8 mouse cellular contexts compared by ENCODE assay signal in the genomic region with DNA sequence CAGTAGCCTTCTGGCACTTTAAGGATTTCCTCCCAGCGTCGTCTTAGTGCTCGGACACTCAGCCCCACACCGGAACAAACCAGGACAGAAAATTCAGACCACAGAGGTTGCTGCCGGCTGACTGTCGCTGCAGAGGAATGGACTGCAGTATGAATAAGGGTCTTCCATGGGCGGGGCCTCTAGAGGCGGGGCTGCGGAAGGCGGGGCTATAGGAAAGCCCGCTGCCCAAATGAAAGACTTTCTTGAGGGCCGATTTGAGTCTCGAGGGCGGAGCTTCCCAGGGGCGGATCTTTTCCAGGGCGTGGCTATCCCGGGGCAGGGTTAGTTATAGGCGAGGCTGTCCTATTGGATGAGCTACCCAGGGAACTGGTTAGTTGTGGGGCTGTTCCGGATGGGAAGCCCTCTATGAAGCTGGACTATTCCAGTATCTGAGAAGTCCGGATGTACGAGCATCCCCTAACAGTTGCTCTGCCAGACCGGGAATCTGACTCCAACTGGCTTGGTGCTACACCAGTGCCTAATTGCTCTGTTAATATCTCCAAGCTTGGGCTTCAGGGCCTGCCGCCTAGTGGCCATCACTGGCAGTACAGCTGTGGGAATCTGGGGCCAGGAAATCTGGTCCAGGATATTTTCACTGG. TPM values are rescaled to one million over a fixed set of nuclear protein-coding genes. Genes with fewer than 3 reads are reported as not detected.
DNase-seq lines count a peak whose midpoint lies in the region; ATAC-seq and TF ChIP-seq lines count a peak whose summit lies in the region.

Gene Tcaf2, minus strand, starts transcription at position 343 of the 638 bp plus-strand sequence.

- peaks cover 5% of the 10 kb centered on the region for H3K4me1 ChIP-seq in erythroblast, embryonic 14.5 days (ENCODE audit: control insufficient read depth)
- no peaks in the 10 kb centered on the region for H3K4me1 ChIP-seq in embryonic facial prominence, embryonic 14.5 days (ENCODE audit: control insufficient read depth, insufficient read depth, low read length)
- no peaks in the 10 kb centered on the region; the same call in 1 of the 2 replicates for H3K4me1 ChIP-seq in heart, adult 2 months (ENCODE audit: control insufficient read depth, insufficient read depth, low read length)
- no peaks in the 10 kb centered on the region for H3K4me1 ChIP-seq in kidney, adult 2 months (ENCODE audit: control insufficient read depth, insufficient read depth, low read length)
- no peaks in the 10 kb centered on the region for H3K4me1 ChIP-seq in limb, embryonic 11.5 days (ENCODE audit: control insufficient read depth, insufficient read depth, low read length)
- H3K4me1 ChIP-seq in midbrain, embryonic 13.5 days (replicated peaks), result no peaks in the 10 kb centered on the region
- H3K4me1 ChIP-seq in spleen, adult 2 months (ENCODE audit: control insufficient read depth, insufficient read depth, insufficient read length), result no peaks in the 10 kb centered on the region

- H3K27me3 ChIP-seq in erythroblast, embryonic 14.5 days (ENCODE audit: control insufficient read depth), result no peaks in the 10 kb centered on the region
- no peaks in the 10 kb centered on the region for H3K27me3 ChIP-seq in embryonic facial prominence, embryonic 14.5 days (replicated peaks; ENCODE audit: control insufficient read depth, insufficient read depth, low read length)
- no peaks in the 10 kb centered on the region for H3K27me3 ChIP-seq in heart, adult 2 months (ENCODE audit: control insufficient read depth, insufficient read depth, low read length)
- no peaks in the 10 kb centered on the region for H3K27me3 ChIP-seq in kidney, adult 2 months (replicated peaks; ENCODE audit: control insufficient read depth, insufficient read depth, low read length)
- no peaks in the 10 kb centered on the region for H3K27me3 ChIP-seq in limb, embryonic 11.5 days (ENCODE audit: control insufficient read depth, insufficient read depth, low read length)
- H3K27me3 ChIP-seq in midbrain, embryonic 13.5 days, result no peaks in the 10 kb centered on the region
- H3K27me3 ChIP-seq in spleen, adult 2 months (ENCODE audit: control insufficient read depth, insufficient read depth, low read length), result no peaks in the 10 kb centered on the region

- WGBS in embryonic facial prominence, embryonic 14.5 days, result 0% methylated on average over 22 of the region's 23 CpGs
- 1% methylated on average over 23 of the region's 23 CpGs for WGBS in heart, adult 2 months
- WGBS in kidney, adult 2 months, result under 1% methylated on average over 23 of the region's 23 CpGs
- under 1% methylated on average over 23 of the region's 23 CpGs for whole genome bisulfite sequencing in limb, embryonic 11.5 days
- under 1% methylated on average over 23 of the region's 23 CpGs for WGBS in midbrain, embryonic 13.5 days
- WGBS in spleen, adult 2 months, result 4% methylated on average over 23 of the region's 23 CpGs

- no peaks in the 10 kb centered on the region for H3K9me3 ChIP-seq in erythroblast, embryonic 14.5 days (ENCODE audit: control insufficient read depth, low read length)
- no peaks in the 10 kb centered on the region for H3K9me3 ChIP-seq in embryonic facial prominence, embryonic 14.5 days (ENCODE audit: control insufficient read depth, low read length)
- no peaks in the 10 kb centered on the region for H3K9me3 ChIP-seq in limb, embryonic 11.5 days (ENCODE audit: control insufficient read depth, low read length)
- H3K9me3 ChIP-seq in midbrain, embryonic 13.5 days, result no peaks in the 10 kb centered on the region

- ATAC-seq in erythroblast, adult 5-6 weeks (replicated peaks; ENCODE audit: low FRiP score, poor library complexity, severe bottlenecking), result no peak
- ATAC-seq in embryonic facial prominence, embryonic 14.5 days (ENCODE audit: low read depth), result peak; percentile 98
- ATAC-seq in limb, embryonic 11.5 days (ENCODE audit: insufficient number of reproducible peaks, low FRiP score, low TSS enrichment, low read depth), result peak; percentile 100
- peak; percentile 99 for ATAC-seq in midbrain, embryonic 13.5 days

- TF ChIP-seq EP300 in heart, adult 2 months (IDR thresholded peaks at IDR 0.05; ENCODE audit: insufficient read depth, low read depth, low read length), result 0 out of 2 replicates have a peak, but pooled peaks have one; percentile 68

- H3K9ac ChIP-seq in embryonic facial prominence, embryonic 14.5 days (ENCODE audit: low read depth, low read length), result peak within 1 kb of the TSS; percentile 51; the same call in 1 of the 2 replicates
- peak within 1 kb of the TSS; percentile 32 for H3K9ac ChIP-seq in heart, adult 2 months (ENCODE audit: low read depth, low read length)
- H3K9ac ChIP-seq in limb, embryonic 11.5 days (ENCODE audit: low read length), result no peak within 1 kb of the TSS
- peak within 1 kb of the TSS; percentile 7; the same call in 1 of the 2 replicates for H3K9ac ChIP-seq in midbrain, embryonic 13.5 days (replicated peaks)

- no peaks in the 10 kb centered on the region for H3K79me2 ChIP-seq in heart, adult 2 months (replicated peaks; ENCODE audit: control insufficient read depth, insufficient read depth, low read length)

- TF ChIP-seq POLR2A in heart, adult 2 months (IDR thresholded peaks at IDR 0.05; ENCODE audit: insufficient read depth, low read depth, low read length), result peak; percentile 36; the same call in 1 of the 2 replicates
- TF ChIP-seq POLR2A in kidney, adult 2 months (IDR thresholded peaks at IDR 0.05; ENCODE audit: low read depth, low read length), result no peak
- no peak for TF ChIP-seq POLR2A in spleen, adult 2 months (IDR thresholded peaks at IDR 0.05; ENCODE audit: low read depth, low read length)

- peak within 1 kb of the TSS; percentile 55 for H3K4me2 ChIP-seq in embryonic facial prominence, embryonic 14.5 days (ENCODE audit: low read depth, low read length)
- peak within 1 kb of the TSS; percentile 32; the same call in 1 of the 2 replicates for H3K4me2 ChIP-seq in limb, embryonic 11.5 days (ENCODE audit: low read depth, severe bottlenecking)
- peak within 1 kb of the TSS; percentile 65 for H3K4me2 ChIP-seq in midbrain, embryonic 13.5 days (replicated peaks)

- no peaks in the 10 kb centered on the region for H3K36me3 ChIP-seq in erythroblast, embryonic 14.5 days (ENCODE audit: control insufficient read depth)
- no peaks in the 10 kb centered on the region for H3K36me3 ChIP-seq in embryonic facial prominence, embryonic 14.5 days (ENCODE audit: control insufficient read depth, insufficient read depth, low read length)
- H3K36me3 ChIP-seq in heart, adult 2 months (ENCODE audit: control insufficient read depth, insufficient read depth, low read length), result no peaks in the 10 kb centered on the region
- H3K36me3 ChIP-seq in kidney, adult 2 months (ENCODE audit: control insufficient read depth, insufficient read depth, low read length), result no peaks in the 10 kb centered on the region
- no peaks in the 10 kb centered on the region for H3K36me3 ChIP-seq in limb, embryonic 11.5 days (ENCODE audit: control insufficient read depth, insufficient read depth, low read length)
- no peaks in the 10 kb centered on the region for H3K36me3 ChIP-seq in midbrain, embryonic 13.5 days
- no peaks in the 10 kb centered on the region for H3K36me3 ChIP-seq in spleen, adult 2 months (ENCODE audit: control insufficient read depth, insufficient read depth, low read length)

- TF ChIP-seq CTCF in heart, adult 2 months (IDR thresholded peaks at IDR 0.05), result peak; percentile 92
- TF ChIP-seq CTCF in kidney, adult 2 months (conservative IDR thresholded peaks at IDR 0.05; ENCODE audit: insufficient read depth, insufficient read length, low read depth, low read length), result peak; percentile 80
- peak; percentile 27; the same call in 1 of the 2 replicates for TF ChIP-seq CTCF in spleen, adult 2 months (IDR thresholded peaks at IDR 0.05; ENCODE audit: extremely low read depth, insufficient read depth, insufficient read length, insufficient replicate concordance)

- H3K4me3 ChIP-seq in erythroblast, embryonic 14.5 days (replicated peaks), result peak within 1 kb of the TSS; percentile 16
- peak within 1 kb of the TSS; percentile 41 for H3K4me3 ChIP-seq in embryonic facial prominence, embryonic 14.5 days (ENCODE audit: low read depth, low read length)
- peak within 1 kb of the TSS; percentile 34 for H3K4me3 ChIP-seq in heart, adult 2 months
- peak within 1 kb of the TSS; percentile 58 for H3K4me3 ChIP-seq in kidney, adult 2 months (ENCODE audit: insufficient read depth, low read depth, low read length)
- peak within 1 kb of the TSS; percentile 16 for H3K4me3 ChIP-seq in limb, embryonic 11.5 days (ENCODE audit: low read depth, low read length)
- H3K4me3 ChIP-seq in midbrain, embryonic 13.5 days (replicated peaks), result peak within 1 kb of the TSS; percentile 41
- peak within 1 kb of the TSS; percentile 5; the same call in 1 of the 2 replicates for H3K4me3 ChIP-seq in spleen, adult 2 months (ENCODE audit: extremely low read depth, insufficient read depth, insufficient read length)

- no peak within 1 kb of the TSS for H3K27ac ChIP-seq in embryonic facial prominence, embryonic 14.5 days (replicated peaks; ENCODE audit: low read depth, low read length)
- peak within 1 kb of the TSS; percentile 27; the same call in 1 of the 2 replicates for H3K27ac ChIP-seq in heart, adult 2 months
- no peak within 1 kb of the TSS for H3K27ac ChIP-seq in kidney, adult 2 months (ENCODE audit: insufficient read depth, low read depth, low read length)
- no peak within 1 kb of the TSS for H3K27ac ChIP-seq in limb, embryonic 11.5 days (replicated peaks; ENCODE audit: low read depth, low read length)
- no peak within 1 kb of the TSS for H3K27ac ChIP-seq in midbrain, embryonic 13.5 days
- H3K27ac ChIP-seq in spleen, adult 2 months (ENCODE audit: insufficient read depth, low read length), result no peak within 1 kb of the TSS

- peak; percentile 92 for DNase-seq in embryonic facial prominence, embryonic 14.5 days (ENCODE audit: low spot score)
- peak; percentile 92 for DNase-seq in heart, adult 2 months
- peak; percentile 94 for DNase-seq in kidney, adult 2 months
- peak; percentile 92 for DNase-seq in limb, embryonic 11.5 days (ENCODE audit: low spot score)
- peak in 1 of 2 experiments; percentile 19 for DNase-seq in spleen, adult 2 months (ENCODE audit: low read depth in 1 of 2, low spot score in 2 of 2)

- intact Hi-C loops in heart, adult 2 months (cut with DNase I), result loop anchor here (5.0 kb wide), 1 partner anchor 47 kb away; no protein-coding TSS in a partner anchor

RNA-seq across cellular contexts. Expression of gene Tcaf2, which starts in this region (rescaled TPM):
- polyA plus RNA-seq in erythroblast, embryonic 14.5 days (2012), result 0.09 TPM in 1 of 2 replicates, not detected in the other
- total RNA-seq in erythroblast, adult 5-6 weeks (2015; ENCODE audit: low replicate concordance), result not detected in 2 replicates
- total RNA-seq in erythroblast, adult 5-6 weeks (2017; ENCODE audit: low replicate concordance), result not detected in 2 replicates
- polyA plus RNA-seq in embryonic facial prominence, embryonic 14.5 days (2014; fragmentation: Nextera tagmentation; extraction: Ambion mirVana), result 2.3 and 2.5 TPM in 2 replicates
- total RNA-seq in heart, adult 2 months (2021), result 1 to 10 TPM; 2.7 to 3.6 TPM
- polyA plus RNA-seq in heart, adult 2 months (2012; rRNA removed), result 1.1 TPM in 2 replicates
- polyA plus RNA-seq in kidney, adult 2 months (2012; rRNA removed), result 1.2 and 1.4 TPM in 2 replicates
- polyA plus RNA-seq in limb, embryonic 11.5 days (2014; fragmentation: Nextera tagmentation; extraction: Ambion mirVana), result 1.8 and 3.0 TPM in 2 replicates
- 1.9 and 2.3 TPM in 2 replicates for polyA plus RNA-seq in midbrain, embryonic 13.5 days (2015; fragmentation: Nextera tagmentation; extraction: Ambion mirVana)
- polyA plus RNA-seq in spleen, adult 2 months (2012; rRNA removed), result 0.27 and 0.49 TPM in 2 replicates

Comparison
In these comparisons a context has a peak if more than half of its experiments do, and no peak if none do; other contexts are left out.
1. H3K4me3 ChIP-seq: peak in every context shown above with its lines; median percentile 58 in kidney, adult 2 months; 41 in embryonic facial prominence, embryonic 14.5 days; 41 in midbrain, embryonic 13.5 days; 34 in heart, adult 2 months; 16 in erythroblast, embryonic 14.5 days; 16 in limb, embryonic 11.5 days; 5 in spleen, adult 2 months.
2. CTCF ChIP-seq: peak in every context shown above with its lines; median percentile 92 in heart, adult 2 months; 80 in kidney, adult 2 months; 27 in spleen, adult 2 months.